Mouse (Mus musculus) heart, postnatal 0 days (tissue): ENCODE data around the gene Pkd1l1. TPM values are rescaled to one million over a fixed set of nuclear protein-coding genes. Genes with fewer than 3 reads are reported as not detected.
A peak's percentile ranks its signal among the peaks of the same experiment; 100 is the strongest.

Experiments
- ATAC-seq: fragments of 200-750 bp; cut with Nextera tagmentation; 2 replicates; pipeline ENCODE4 v1.8.0; 2017; ENCODE audit warnings: low read depth, moderate number of reproducible peaks, moderate library complexity; ENCODE audit not compliant: insufficient read depth
- DNase-seq: peaks from one replicate; pipeline ENCODE4 v3.0.0-alpha.2; 2016; ENCODE audit warnings: low spot score
- H3K27ac ChIP-seq: fragments of 300-500 bp; sonication (generic); 2 replicates; pipeline ENCODE4 v1.5.1; 2014; ENCODE audit warnings: low read depth, mild to moderate bottlenecking
- H3K27me3 ChIP-seq: fragments of 300-500 bp; sonication (generic); 2 replicates; pipeline ENCODE4 v1.6.1; 2014; ENCODE audit warnings: low read length, mixed read lengths; ENCODE audit not compliant: control insufficient read depth, insufficient read depth
- H3K36me3 ChIP-seq: fragments of 300-500 bp; sonication (generic); replicated peaks from 2 replicates; pipeline ENCODE4 v1.6.1; 2014; ENCODE audit warnings: low read length, mixed read lengths; ENCODE audit not compliant: control insufficient read depth, insufficient read depth
- H3K4me1 ChIP-seq: fragments of 300-500 bp; sonication (generic); 2 replicates; pipeline ENCODE4 v1.6.1; 2014; ENCODE audit warnings: antibody characterized with exemption; ENCODE audit not compliant: control insufficient read depth, insufficient read depth
- H3K4me2 ChIP-seq: fragments of 300-500 bp; sonication (generic); 2 replicates; pipeline ENCODE4 v1.6.1; 2014; ENCODE audit warnings: low read depth, mild to moderate bottlenecking, low read length, moderate library complexity
- H3K4me3 ChIP-seq: fragments of 300-500 bp; sonication (generic); 2 replicates; pipeline ENCODE4 v1.5.1; 2014; ENCODE audit warnings: low read depth, low read length
- H3K9ac ChIP-seq: fragments of 300-500 bp; sonication (generic); replicated peaks from 2 replicates; pipeline ENCODE4 v1.6.1; 2014; ENCODE audit warnings: low read depth, low read length, mixed read lengths
- H3K9me3 ChIP-seq: fragments of 300-500 bp; sonication (generic); replicated peaks from 2 replicates; pipeline ENCODE4 v1.6.1; 2016; ENCODE audit warnings: low read length; ENCODE audit not compliant: control insufficient read depth
- CTCF ChIP-seq: IDR thresholded peaks from 2 replicates; pipeline ENCODE4 v1.5.1; 2016; ENCODE audit warnings: antibody characterized with exemption, control low read depth, low read depth
- EP300 ChIP-seq: IDR thresholded peaks from 2 replicates; pipeline ENCODE4 v1.6.1; 2016; ENCODE audit warnings: antibody characterized with exemption, low read depth
- WGBS: fragments of 180-500 bp; shearing (Covaris S2); extraction: QIAGEN DNeasy Blood & Tissue Kit; methylation state at CpG from one replicate; pipeline ENCODE4 v1.1.7; 2014; 5-methylcytosine and 5-hydroxymethylcytosine counted together
- polyA plus RNA-seq: library from polyadenylated mRNA; unstranded; fragments of >200 nt; fragmentation: Nextera tagmentation; extraction: Ambion mirVana; gene quantifications from 2 replicates; pipeline ENCODE4 v1.2.1, GENCODE M21; 2015
- total RNA-seq: library from RNA; depleted of rRNA; stranded (reverse); fragments of >200 nt; gene quantifications from 2 replicates; pipeline ENCODE4 v1.2.3, GENCODE M21; 2014; ENCODE audit warnings: low replicate concordance

The Pkd1l1 gene
- total and polyA plus RNA-seq, 2 experiments from 2014 or later: 0.01 TPM; not detected in 1

- WGBS: 88% methylated on average over 5 of the region's 5 CpGs
- Histone ChIP-seq H3K36me3 (no peaks in the 10 kb centered on the region), H3K4me1 (no peaks in the 10 kb centered on the region), H3K27ac (no peak overlapping the region), H3K4me2 (no peak overlapping the region), H3K9ac (no peak overlapping the region), H3K4me3 (no peak overlapping the region), H3K27me3 (no peaks in the 10 kb centered on the region), H3K9me3 (no peaks in the 10 kb centered on the region)
- DNase-seq: no peak
- TF ChIP-seq CTCF: no peak
- TF ChIP-seq EP300: no peak
- no peak for ATAC-seq
Measured at GRCm38 (mm10) chr11:8870115-8870514, 103.0 kb downstream of the Pkd1l1 start.

GRCm38 (mm10) chr11:8866021-8866420 lies 107.0 kb downstream of the Pkd1l1 start:
- TF ChIP-seq CTCF: no peak
- no peak for TF ChIP-seq EP300
- Histone ChIP-seq H3K27me3 (no peaks in the 10 kb centered on the region), H3K27ac (no peak overlapping the region), H3K9ac (no peak overlapping the region), H3K4me1 (no peaks in the 10 kb centered on the region), H3K4me3 (no peak overlapping the region), H3K4me2 (no peak overlapping the region), H3K36me3 (no peaks in the 10 kb centered on the region), H3K9me3 (no peaks in the 10 kb centered on the region)
- DNase-seq: no peak
- 86% methylated on average over 7 of the region's 7 CpGs for WGBS
- no peak for ATAC-seq

GRCm38 (mm10) chr11:8863955-8864675 lies 109.0 kb downstream of the Pkd1l1 start:
- Histone ChIP-seq H3K27ac (no peak overlapping the region), H3K4me2 (no peak overlapping the region), H3K4me1 (no peaks in the 10 kb centered on the region), H3K36me3 (no peaks in the 10 kb centered on the region), H3K9ac (no peak overlapping the region), H3K4me3 (no peak overlapping the region), H3K27me3 (no peaks in the 10 kb centered on the region), H3K9me3 (no peaks in the 10 kb centered on the region)
- no peak for DNase-seq
- ATAC-seq: no peak
- TF ChIP-seq EP300 (no peak), CTCF (no peak)
- 78% methylated on average over 8 of the region's 8 CpGs for WGBS

DNA sequence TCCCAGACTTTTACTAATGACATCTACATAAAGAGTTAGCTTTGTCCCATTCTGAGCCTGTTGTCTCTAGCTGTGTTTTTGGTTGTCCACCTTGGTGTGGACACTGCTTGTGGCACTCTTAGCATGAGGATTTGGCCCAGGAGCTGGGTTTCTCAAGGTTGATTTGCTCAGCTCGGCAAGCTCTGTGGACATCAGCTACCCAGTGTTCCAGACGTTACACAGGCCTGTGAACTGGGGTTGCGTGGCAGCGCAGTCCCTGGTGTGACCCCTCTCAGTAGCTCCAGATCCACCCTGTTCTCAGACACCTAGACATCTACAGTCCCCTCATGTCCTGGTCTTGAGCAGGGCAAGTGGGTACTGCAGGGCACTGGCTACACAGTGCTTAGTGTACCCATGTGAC lies 110.6 kb downstream of the Pkd1l1 start:
- DNase-seq (no peak), ATAC-seq (no peak)
- no peaks in the 10 kb centered on the region for H3K4me1 ChIP-seq
- H3K9ac ChIP-seq: no peak overlapping the region
- no peaks in the 10 kb centered on the region for H3K27me3 ChIP-seq
- WGBS: 79% methylated on average over 4 of the region's 4 CpGs
- no peak overlapping the region for H3K27ac ChIP-seq
- TF ChIP-seq CTCF (no peak), EP300 (no peak)
- no peaks in the 10 kb centered on the region for H3K36me3 ChIP-seq
- no peaks in the 10 kb centered on the region for H3K9me3 ChIP-seq
- no peak overlapping the region for H3K4me2 ChIP-seq
- H3K4me3 ChIP-seq: no peak overlapping the region

DNA sequence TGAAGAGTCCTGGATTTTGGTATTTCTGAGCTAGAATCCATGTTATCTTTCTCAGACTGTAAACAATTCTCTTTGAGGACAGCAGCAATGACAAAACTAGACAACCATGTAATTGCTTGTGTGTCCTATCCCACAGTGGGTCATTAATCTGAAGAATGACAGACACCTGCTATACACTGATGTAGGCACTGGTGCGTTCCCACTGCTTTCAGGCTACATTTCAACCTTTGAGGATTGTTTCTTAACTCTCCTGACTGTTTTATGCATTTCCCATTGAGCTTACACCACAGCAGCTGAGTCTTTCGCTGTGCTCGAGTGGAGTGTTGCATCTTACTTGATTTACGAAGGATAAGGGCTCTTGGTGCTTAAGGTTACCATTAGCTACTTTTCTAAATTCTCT lies 111.1 kb downstream of the Pkd1l1 start:
- no peak for TF ChIP-seq CTCF
- Histone ChIP-seq H3K4me2 (no peak overlapping the region), H3K9me3 (no peaks in the 10 kb centered on the region), H3K4me1 (no peaks in the 10 kb centered on the region), H3K27me3 (no peaks in the 10 kb centered on the region), H3K27ac (no peak overlapping the region), H3K36me3 (no peaks in the 10 kb centered on the region), H3K9ac (no peak overlapping the region), H3K4me3 (no peak overlapping the region)
- WGBS: 83% methylated on average over 4 of the region's 4 CpGs
- no peak for ATAC-seq
- no peak for DNase-seq

DNA sequence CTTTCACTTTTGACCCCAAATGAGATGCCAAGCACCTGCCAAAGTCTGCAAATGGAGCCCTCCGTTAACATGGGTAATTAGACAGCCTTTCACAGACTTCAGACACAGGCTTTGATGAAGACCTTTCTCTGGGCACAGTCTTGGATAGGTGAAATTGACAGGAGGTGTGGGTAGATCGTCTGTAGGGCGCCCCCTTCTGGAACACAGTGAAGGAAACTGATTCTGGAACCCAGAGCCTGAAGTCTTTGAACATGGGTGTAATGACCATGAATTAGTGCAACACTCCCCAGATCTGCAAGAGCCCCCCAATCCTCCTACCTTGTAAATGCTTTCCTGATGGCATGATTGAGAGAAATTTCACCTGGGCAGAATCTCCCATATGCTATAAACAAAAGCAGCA lies 112.2 kb downstream of the Pkd1l1 start:
- no peak for DNase-seq
- no peak for ATAC-seq

More for the DNA sequence above, 112.2 kb downstream of the Pkd1l1 start:
- Histone ChIP-seq H3K9ac (no peak overlapping the region), H3K9me3 (no peaks in the 10 kb centered on the region), H3K4me2 (no peak overlapping the region), H3K36me3 (no peaks in the 10 kb centered on the region), H3K27me3 (no peaks in the 10 kb centered on the region), H3K4me3 (no peak overlapping the region), H3K27ac (no peak overlapping the region), H3K4me1 (no peaks in the 10 kb centered on the region)
- TF ChIP-seq CTCF (peak; percentile 27; the same call in 1 of the 2 replicates), EP300 (no peak)
- 26% methylated on average over 3 of the region's 3 CpGs for WGBS
